Mouse (Mus musculus): ENCODE results near the gene Hoxc13. TPM values are rescaled to one million over a fixed set of nuclear protein-coding genes. Genes with fewer than 3 reads are reported as not detected.

The Hoxc13 gene
- not detected in 2 replicates for total RNA-seq (2014; rRNA removed)
- not detected in 2 replicates for polyA plus RNA-seq (2015; fragmentation: Nextera tagmentation; extraction: Ambion mirVana)

DNA sequence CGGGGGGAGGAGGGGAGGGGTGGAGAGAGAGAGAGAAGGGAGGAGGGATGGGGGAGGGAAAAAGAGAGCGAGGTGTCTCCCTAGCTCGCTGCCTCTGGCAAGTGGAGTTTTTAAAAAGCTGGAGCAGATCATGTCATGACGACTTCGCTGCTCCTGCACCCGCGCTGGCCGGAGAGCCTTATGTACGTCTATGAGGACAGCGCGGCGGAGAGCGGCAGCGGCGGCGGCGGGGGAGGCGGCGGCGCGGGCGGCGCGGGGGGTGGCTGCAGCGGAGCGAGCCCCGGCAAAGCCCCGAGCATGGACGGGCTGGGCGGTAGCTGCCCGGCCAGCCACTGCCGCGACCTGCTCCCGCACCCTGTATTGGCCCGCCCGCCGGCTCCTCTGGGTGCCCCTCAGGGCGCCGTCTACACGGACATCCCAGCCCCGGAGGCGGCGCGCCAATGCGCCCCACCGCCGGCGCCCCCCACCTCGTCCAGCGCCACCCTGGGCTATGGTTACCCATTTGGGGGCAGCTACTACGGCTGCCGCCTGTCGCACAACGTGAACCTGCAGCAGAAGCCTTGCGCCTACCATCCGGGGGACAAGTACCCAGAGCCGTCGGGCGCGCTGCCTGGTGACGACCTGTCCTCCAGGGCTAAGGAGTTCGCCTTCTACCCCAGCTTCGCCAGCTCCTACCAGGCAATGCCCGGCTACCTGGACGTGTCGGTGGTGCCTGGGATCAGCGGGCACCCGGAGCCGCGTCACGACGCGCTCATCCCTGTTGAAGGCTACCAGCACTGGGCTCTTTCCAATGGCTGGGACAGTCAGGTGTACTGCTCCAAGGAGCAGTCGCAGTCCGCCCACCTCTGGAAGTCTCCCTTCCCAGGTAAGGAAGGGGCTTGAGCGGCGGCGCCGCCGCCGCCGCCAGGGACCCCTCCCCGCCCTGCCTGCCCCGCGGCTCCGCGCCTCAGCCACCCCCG, at the start of gene Hoxc13:
Hoxc13 (plus strand) TSS at position 51 of the 959 bp plus-strand sequence.
- DNase-seq (ENCODE audit: low spot score): no peak
- Histone ChIP-seq H3K4me3 (ENCODE audit: low read length) (no peak within 1 kb of the TSS), H3K27ac (no peak within 1 kb of the TSS), H3K4me1 (ENCODE audit: insufficient read depth, low read length) (no peaks in the 10 kb centered on the region), H3K9me3 (ENCODE audit: low read length) (no peaks in the 10 kb centered on the region), H3K27me3 (ENCODE audit: insufficient read depth, low read length) (peaks cover 97% of the 10 kb centered on the region), H3K36me3 (ENCODE audit: insufficient read depth, low read length) (no peaks in the 10 kb centered on the region), H3K9ac (replicated peaks; ENCODE audit: low read length) (no peak within 1 kb of the TSS), H3K4me2 (ENCODE audit: low read depth, low read length) (peak within 1 kb of the TSS; percentile 2; the same call in 1 of the 2 replicates)
- TF ChIP-seq CTCF (IDR thresholded peaks at IDR 0.05; ENCODE audit: low read depth): no peak
- ATAC-seq: no peak
- WGBS: 2% methylated on average over 72 of the region's 88 CpGs

- ATAC-seq: no peak
- 20% methylated on average over 1 of the region's 1 CpGs for WGBS
Observed at GRCm38 (mm10) chr15:102885803-102886202, 35.1 kb upstream of the Hoxc13 start.

GRCm38 (mm10) chr15:102895115-102895514, 25.8 kb upstream of the Hoxc13 start:
- peaks cover 7% of the 10 kb centered on the region; the same call in 1 of the 2 replicates for H3K27me3 ChIP-seq (ENCODE audit: insufficient read depth, low read length)

More at GRCm38 (mm10) chr15:102885803-102886202, 35.1 kb upstream of the Hoxc13 start:
- Histone ChIP-seq H3K36me3 (ENCODE audit: insufficient read depth, low read length) (no peaks in the 10 kb centered on the region), H3K27ac (no peak overlapping the region), H3K4me1 (ENCODE audit: insufficient read depth, low read length) (no peaks in the 10 kb centered on the region), H3K9me3 (ENCODE audit: low read length) (no peaks in the 10 kb centered on the region), H3K27me3 (ENCODE audit: insufficient read depth, low read length) (no peaks in the 10 kb centered on the region), H3K4me2 (ENCODE audit: low read depth, low read length) (no peak overlapping the region), H3K4me3 (ENCODE audit: low read length) (no peak overlapping the region), H3K9ac (replicated peaks; ENCODE audit: low read length) (no peak overlapping the region)
- no peak for DNase-seq (ENCODE audit: low spot score)
- TF ChIP-seq CTCF (IDR thresholded peaks at IDR 0.05; ENCODE audit: low read depth): no peak

DNA sequence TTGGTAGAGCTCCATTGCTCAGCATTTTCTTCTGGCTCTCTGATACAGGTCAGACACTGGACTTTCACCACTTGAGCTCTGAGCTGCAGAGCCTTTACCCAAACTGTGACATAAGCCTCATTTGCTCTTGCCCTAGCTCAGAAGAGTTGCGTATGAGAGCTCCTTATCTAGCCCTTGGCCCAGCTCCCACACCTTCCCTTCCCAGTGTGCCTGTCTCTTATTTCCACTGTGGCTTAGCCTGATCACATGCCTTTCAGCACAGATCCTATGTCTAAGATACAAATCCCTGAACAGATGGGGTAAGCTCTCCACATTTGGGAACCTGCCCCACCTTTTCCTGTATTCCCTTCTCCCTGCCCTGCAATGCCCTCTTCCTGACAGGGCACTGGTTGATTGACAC, 16.0 kb upstream of the Hoxc13 start:
- no peak overlapping the region for H3K9ac ChIP-seq (replicated peaks; ENCODE audit: low read length)
- TF ChIP-seq CTCF (IDR thresholded peaks at IDR 0.05; ENCODE audit: low read depth): no peak
- no peak overlapping the region for H3K27ac ChIP-seq
- H3K27me3 ChIP-seq (ENCODE audit: insufficient read depth, low read length): peaks cover 58% of the 10 kb centered on the region
- H3K4me1 ChIP-seq (ENCODE audit: insufficient read depth, low read length): no peaks in the 10 kb centered on the region
- DNase-seq (ENCODE audit: low spot score): no peak
- H3K4me2 ChIP-seq (ENCODE audit: low read depth, low read length): no peak overlapping the region
- no peaks in the 10 kb centered on the region for H3K36me3 ChIP-seq (ENCODE audit: insufficient read depth, low read length)
- no peaks in the 10 kb centered on the region for H3K9me3 ChIP-seq (ENCODE audit: low read length)
- 38% methylated on average over 1 of the region's 1 CpGs for WGBS
- ATAC-seq: no peak
- no peak overlapping the region for H3K4me3 ChIP-seq (ENCODE audit: low read length)

More at GRCm38 (mm10) chr15:102895115-102895514, 25.8 kb upstream of the Hoxc13 start:
- no peak for TF ChIP-seq CTCF (IDR thresholded peaks at IDR 0.05; ENCODE audit: low read depth)
- DNase-seq (ENCODE audit: low spot score) (no peak), ATAC-seq (no peak)
- Histone ChIP-seq H3K4me1 (ENCODE audit: insufficient read depth, low read length) (no peaks in the 10 kb centered on the region), H3K4me2 (ENCODE audit: low read depth, low read length) (no peak overlapping the region), H3K36me3 (ENCODE audit: insufficient read depth, low read length) (no peaks in the 10 kb centered on the region), H3K4me3 (ENCODE audit: low read length) (no peak overlapping the region), H3K27ac (no peak overlapping the region), H3K9me3 (ENCODE audit: low read length) (no peaks in the 10 kb centered on the region), H3K9ac (replicated peaks; ENCODE audit: low read length) (no peak overlapping the region)
- 92% methylated on average over 6 of the region's 6 CpGs for WGBS

GRCm38 (mm10) chr15:102909536-102909935, 11.4 kb upstream of the Hoxc13 start:
- Histone ChIP-seq H3K36me3 (ENCODE audit: insufficient read depth, low read length) (no peaks in the 10 kb centered on the region), H3K4me1 (ENCODE audit: insufficient read depth, low read length) (no peaks in the 10 kb centered on the region), H3K4me3 (ENCODE audit: low read length) (no peak overlapping the region), H3K4me2 (ENCODE audit: low read depth, low read length) (no peak overlapping the region), H3K27ac (no peak overlapping the region), H3K9me3 (ENCODE audit: low read length) (no peaks in the 10 kb centered on the region), H3K27me3 (ENCODE audit: insufficient read depth, low read length) (peaks cover 89% of the 10 kb centered on the region), H3K9ac (replicated peaks; ENCODE audit: low read length) (no peak overlapping the region)
- 3% methylated on average over 4 of the region's 4 CpGs for WGBS
- ATAC-seq: no peak
- DNase-seq (ENCODE audit: low spot score): no peak
- no peak for TF ChIP-seq CTCF (IDR thresholded peaks at IDR 0.05; ENCODE audit: low read depth)

GRCm38 (mm10) chr15:102910038-102910437, 10.9 kb upstream of the Hoxc13 start:
- no peaks in the 10 kb centered on the region for H3K4me1 ChIP-seq (ENCODE audit: insufficient read depth, low read length)
- H3K4me2 ChIP-seq (ENCODE audit: low read depth, low read length): no peak overlapping the region
- TF ChIP-seq CTCF (IDR thresholded peaks at IDR 0.05; ENCODE audit: low read depth): no peak
- H3K4me3 ChIP-seq (ENCODE audit: low read length): no peak overlapping the region
- DNase-seq (ENCODE audit: low spot score): no peak
- no peak for ATAC-seq
- H3K27me3 ChIP-seq (ENCODE audit: insufficient read depth, low read length): peaks cover 90% of the 10 kb centered on the region
- no peaks in the 10 kb centered on the region for H3K9me3 ChIP-seq (ENCODE audit: low read length)
- no peak overlapping the region for H3K27ac ChIP-seq
- no peaks in the 10 kb centered on the region for H3K36me3 ChIP-seq (ENCODE audit: insufficient read depth, low read length)
- under 1% methylated on average over 18 of the region's 18 CpGs for WGBS
- H3K9ac ChIP-seq (replicated peaks; ENCODE audit: low read length): no peak overlapping the region

All from hindbrain, postnatal 0 days (tissue).